Mouse (Mus musculus): Measurements from ENCODE around the gene Uchl3. TPM values are rescaled to one million over a fixed set of nuclear protein-coding genes. Genes with fewer than 3 reads are reported as not detected.

Gene Uchl3
- 93.4 TPM for polyA plus RNA-seq (2017; shearing (Covaris generic))

DNA sequence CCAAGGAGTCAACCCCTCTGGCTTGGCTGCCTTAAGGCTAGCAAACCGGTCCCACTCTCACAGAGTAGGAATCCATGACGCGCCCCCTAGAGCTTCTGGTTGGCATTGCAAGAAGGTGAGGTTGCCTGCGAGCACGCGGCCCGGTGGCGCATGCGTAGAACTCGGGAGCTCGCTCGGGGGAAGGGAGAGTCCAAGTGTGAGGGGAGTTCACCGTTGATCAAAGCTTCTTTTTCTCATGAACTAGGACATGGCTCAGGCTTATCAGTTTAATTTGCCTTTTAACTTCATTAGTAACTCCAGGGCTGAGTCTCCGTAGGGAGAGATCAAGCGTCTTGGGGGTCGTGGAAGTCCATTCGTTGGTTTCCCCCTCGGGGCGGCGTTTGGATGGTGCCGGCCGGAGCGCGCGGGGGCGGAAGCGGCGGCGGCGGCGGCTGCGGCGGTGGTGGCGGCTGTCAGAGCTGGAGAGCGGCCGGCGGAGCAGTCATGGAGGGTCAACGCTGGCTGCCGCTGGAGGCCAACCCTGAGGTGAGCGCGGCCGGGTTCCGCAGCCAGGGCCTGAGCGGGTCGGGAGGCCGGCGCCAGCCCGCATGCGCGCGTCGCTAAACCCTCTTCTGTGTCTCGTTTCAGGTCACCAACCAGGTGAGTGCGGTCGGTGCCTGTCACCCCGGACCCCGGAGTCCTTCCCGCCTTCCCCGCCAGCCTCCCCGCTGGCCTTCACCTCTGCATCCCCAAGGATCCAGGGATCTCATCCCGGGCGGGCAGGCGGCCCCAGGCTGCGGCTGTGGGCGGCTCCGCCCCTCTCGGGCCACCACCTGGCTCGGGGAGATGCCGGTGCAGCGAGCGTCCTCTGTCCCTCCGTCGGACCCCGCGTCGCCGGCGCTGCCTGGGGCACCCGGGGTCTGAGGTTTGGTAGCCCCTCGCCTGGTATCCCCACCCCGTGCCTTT, at the start of gene Uchl3:
TSS of gene Uchl3 (plus strand) at position 387 of the 945 bp plus-strand sequence.

DNA sequence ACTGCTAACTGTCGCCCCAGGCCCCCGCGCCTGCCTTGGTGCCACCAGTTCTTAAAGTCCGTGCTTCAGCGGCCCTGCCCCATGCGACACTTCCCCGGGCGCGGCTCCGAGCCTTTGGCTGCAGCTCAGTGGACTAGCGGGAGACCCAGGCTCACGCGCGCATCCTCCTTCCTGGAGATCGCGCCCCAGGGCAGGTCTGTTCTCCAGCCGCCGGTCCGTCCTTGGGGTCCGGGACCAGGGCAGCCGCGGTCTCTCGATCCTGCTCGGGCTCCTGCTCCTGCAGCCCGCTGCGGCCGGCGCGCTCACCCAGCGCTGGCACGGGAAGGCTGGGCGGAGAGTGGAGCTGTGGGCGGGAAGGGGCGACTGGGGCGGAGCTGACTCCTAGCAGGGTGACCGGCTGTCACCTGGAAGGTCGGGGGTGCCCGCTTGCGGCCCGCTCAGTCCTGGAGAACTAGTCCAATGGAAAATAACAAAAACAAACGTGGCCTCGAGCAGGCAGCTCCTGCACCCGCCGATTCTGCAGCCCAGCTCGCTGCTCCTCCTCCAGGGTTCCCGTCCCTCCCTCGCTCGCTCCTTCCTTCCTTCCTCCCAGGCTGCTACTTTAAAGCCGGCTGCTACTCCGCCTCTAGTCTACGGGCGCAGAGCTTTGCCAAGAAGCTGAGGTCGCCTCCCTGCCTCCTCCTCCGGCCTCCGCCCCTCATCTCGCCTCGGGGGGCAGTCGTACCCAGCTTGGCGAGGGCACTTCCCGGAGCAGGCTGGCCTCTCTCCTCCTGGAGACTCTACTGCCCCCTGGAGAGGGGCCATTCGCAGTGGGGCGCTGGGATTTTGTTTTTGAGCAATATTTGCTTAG, 45.0 kb upstream of the Uchl3 start, which contains the start of gene Tbc1d4:
TSS of gene Tbc1d4 (minus strand) at position 673 of the 850 bp plus-strand sequence.

DNA sequence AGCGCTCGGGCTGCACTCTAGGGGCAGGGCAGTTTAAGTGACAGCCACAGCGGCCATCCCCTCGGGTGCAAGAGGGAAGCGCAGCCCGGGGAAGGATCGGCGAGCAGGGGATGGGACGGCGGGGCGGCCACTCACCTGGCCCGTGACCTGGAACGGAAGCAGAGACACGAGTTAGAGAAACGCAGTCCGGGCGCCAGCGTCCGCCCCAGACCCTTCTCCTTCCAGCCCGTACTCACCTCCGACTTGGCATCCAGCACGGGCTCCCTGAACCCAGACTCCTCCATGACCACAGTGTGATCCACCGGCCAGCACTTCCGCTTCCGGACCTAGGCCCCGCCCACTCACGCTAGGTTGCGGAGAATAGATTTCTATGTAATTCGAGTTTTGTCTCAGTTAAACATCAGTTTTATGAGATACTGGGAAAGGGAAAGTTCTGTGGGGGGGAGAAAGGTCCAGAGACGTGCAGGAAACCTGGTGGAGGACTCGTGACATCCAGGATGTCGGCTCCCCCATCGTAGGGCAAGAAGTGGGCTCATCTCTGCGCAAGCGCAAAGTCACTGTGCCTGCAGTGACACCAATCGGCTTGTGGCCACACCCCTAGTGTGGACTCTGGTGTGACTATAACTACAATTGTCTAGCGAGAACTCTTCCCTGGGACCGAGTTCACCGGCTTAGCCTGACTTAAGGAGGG, 13.5 kb upstream of the Uchl3 start, which contains the start of gene Commd6:
TSS of gene Commd6 (minus strand) at position 534 of the 691 bp plus-strand sequence.

DNA sequence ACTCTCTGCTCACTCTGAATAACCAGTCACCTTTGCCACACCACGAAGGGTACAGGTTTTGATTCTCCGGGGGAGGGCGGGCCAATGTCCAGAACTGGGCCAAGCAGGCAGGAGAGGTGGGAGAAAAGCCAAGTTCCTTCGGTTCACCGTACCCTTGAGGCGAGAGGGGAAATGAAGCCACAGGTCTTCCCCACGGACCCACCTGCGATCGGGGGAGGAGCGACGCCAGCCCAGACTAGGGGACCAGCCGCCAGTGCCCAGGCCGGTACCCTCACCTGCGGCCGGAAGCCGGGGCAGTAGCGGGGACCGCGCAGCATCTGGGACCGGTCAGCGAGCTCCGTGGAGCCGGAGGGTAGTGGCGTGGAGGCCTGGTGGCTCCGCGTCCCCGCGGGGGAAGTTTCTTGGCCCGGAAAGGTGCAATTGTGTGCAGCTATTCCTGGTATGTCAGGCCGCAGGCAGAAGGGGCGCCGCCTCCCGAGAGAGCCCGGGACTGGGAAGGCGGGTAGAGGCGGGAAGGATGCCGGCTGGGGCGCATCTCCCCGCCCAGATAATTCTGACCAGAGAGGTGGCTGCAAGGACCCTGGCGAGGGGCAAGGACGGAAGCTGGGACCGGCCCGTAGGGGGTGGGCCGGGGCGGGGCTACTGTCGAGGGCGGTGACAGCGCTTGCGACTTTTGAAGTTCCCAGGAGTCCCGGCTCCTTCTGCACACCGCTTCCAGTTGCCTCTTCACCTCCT, 75.6 kb downstream of the Uchl3 start, which contains the start of the genes Gm9922 and Lmo7:
TSS of gene Gm9922 (minus strand) at position 578 of the 735 bp plus-strand sequence.
TSS of gene Lmo7 (plus strand) at position 721 of the 735 bp plus-strand sequence.

Other genes starting within 250 kb of the Uchl3 start
- 159 TPM for gene Tbc1d4, start 44.8 kb upstream of the Uchl3 start, polyA plus RNA-seq (2017; shearing (Covaris generic))
- gene Commd6, start 13.3 kb upstream of the Uchl3 start, polyA plus RNA-seq (2017; shearing (Covaris generic)) = 111 TPM
- gene Gm9922, start 75.8 kb downstream of the Uchl3 start, polyA plus RNA-seq (2017; shearing (Covaris generic)) = not detected
- 0.30 TPM for gene Lmo7, start 76.0 kb downstream of the Uchl3 start, polyA plus RNA-seq (2017; shearing (Covaris generic))

Data from CD4-positive, CD25-positive, alpha-beta regulatory T cell (primary cell).